Mouse (Mus musculus) spleen, adult 2 months (tissue): ENCODE data around the gene Smg6. TPM values are rescaled to one million over a fixed set of nuclear protein-coding genes. Genes with fewer than 3 reads are reported as not detected.

Experiments
- DNase-seq, 2 experiments: peaks; one replicate each; pipeline versions ENCODE4 v3.0.0 to v3.0.0-alpha.2; 2012 to 2021; ENCODE audit warnings: low spot score in 2 of 2, low read depth in 1 of 2
- H3K27ac ChIP-seq: fragments of 200-500 bp; 2 replicates; pipeline ENCODE4 v1.5.1; 2012; ENCODE audit warnings: low read length, inconsistent platforms; ENCODE audit not compliant: insufficient read depth
- H3K27me3 ChIP-seq: fragments of 200-500 bp; 2 replicates; pipeline ENCODE4 v1.6.1; 2012; ENCODE audit warnings: mild to moderate bottlenecking, moderate library complexity, low read length, inconsistent platforms; ENCODE audit not compliant: control insufficient read depth, insufficient read depth
- H3K36me3 ChIP-seq: fragments of 200-500 bp; 2 replicates; pipeline ENCODE4 v1.6.1; 2012; ENCODE audit warnings: mild to moderate bottlenecking, low read length, inconsistent platforms; ENCODE audit not compliant: control insufficient read depth, insufficient read depth
- H3K4me1 ChIP-seq: fragments of 200-500 bp; 2 replicates; pipeline ENCODE4 v1.6.1; 2011; ENCODE audit warnings: inconsistent platforms; ENCODE audit not compliant: control insufficient read depth, insufficient read depth, insufficient read length
- H3K4me3 ChIP-seq: fragments of 200-500 bp; 2 replicates; pipeline ENCODE4 v1.5.1; 2011; ENCODE audit warnings: mild to moderate bottlenecking, inconsistent platforms; ENCODE audit not compliant: insufficient read depth, insufficient read length; ENCODE audit errors: extremely low read depth
- CTCF ChIP-seq: fragments of 200-500 bp; IDR thresholded peaks from 2 replicates; pipeline ENCODE4 v1.5.1; 2011; ENCODE audit warnings: mild to moderate bottlenecking, inconsistent platforms; ENCODE audit not compliant: insufficient read depth, insufficient read length, insufficient replicate concordance; ENCODE audit errors: extremely low read depth
- POLR2A ChIP-seq: fragments of 200-500 bp; IDR thresholded peaks from 2 replicates; pipeline ENCODE4 v1.6.1; 2011; ENCODE audit warnings: low read depth, low read length, inconsistent platforms
- WGBS: fragments of 180-500 bp; shearing (Covaris S2); methylation state at CpG from one replicate; pipeline ENCODE4 v1.1.7; 2018; 5-methylcytosine and 5-hydroxymethylcytosine counted together
- polyA plus RNA-seq: library from polyadenylated mRNA; depleted of rRNA; stranded (reverse); fragments of >200 nt; gene quantifications from 2 replicates; pipeline ENCODE4 v1.2.3, GENCODE M21; 2012

The Smg6 gene
- polyA plus RNA-seq, 1 experiment, result 28.6 TPM

GRCm38 (mm10) chr11:74927236-74927725, 1.7 kb downstream of the Smg6 start:
- Histone ChIP-seq H3K27me3 (no peaks in the 10 kb centered on the region), H3K4me1 (peaks cover 2% of the 10 kb centered on the region; the same call in 1 of the 2 replicates), H3K36me3 (peaks cover 4% of the 10 kb centered on the region), H3K27ac (no peak overlapping the region), H3K4me3 (no peak overlapping the region; the same call in 1 of the 2 replicates)
- no peak for DNase-seq
- 64% methylated on average over 2 of the region's 2 CpGs for WGBS
- no peak for TF ChIP-seq CTCF
- TF ChIP-seq POLR2A, result no peak

GRCm38 (mm10) chr11:74929111-74929510, 3.5 kb downstream of the Smg6 start:
- no peaks in the 10 kb centered on the region for H3K27me3 ChIP-seq
- no peak overlapping the region for H3K27ac ChIP-seq
- H3K36me3 ChIP-seq, result peaks cover 13% of the 10 kb centered on the region
- no peak for TF ChIP-seq CTCF
- no peak for TF ChIP-seq POLR2A
- DNase-seq, result no peak
- no peak overlapping the region for H3K4me3 ChIP-seq
- WGBS, result 90% methylated on average over 4 of the region's 4 CpGs
- H3K4me1 ChIP-seq, result peaks cover 2% of the 10 kb centered on the region; the same call in 1 of the 2 replicates

GRCm38 (mm10) chr11:74930391-74930790, 4.8 kb downstream of the Smg6 start:
- no peaks in the 10 kb centered on the region for H3K27me3 ChIP-seq
- no peak for TF ChIP-seq POLR2A
- TF ChIP-seq CTCF, result no peak
- H3K36me3 ChIP-seq, result peaks cover 20% of the 10 kb centered on the region
- H3K27ac ChIP-seq, result no peak overlapping the region
- H3K4me1 ChIP-seq, result peaks cover 2% of the 10 kb centered on the region; the same call in 1 of the 2 replicates
- DNase-seq, result no peak
- WGBS, result 97% methylated on average over 7 of the region's 7 CpGs
- no peak overlapping the region for H3K4me3 ChIP-seq

- TF ChIP-seq CTCF (no peak), POLR2A (no peak)
- H3K27me3 ChIP-seq, result no peaks in the 10 kb centered on the region
- no peak overlapping the region for H3K27ac ChIP-seq
- 79% methylated on average over 3 of the region's 3 CpGs for WGBS
- no peaks in the 10 kb centered on the region for H3K4me1 ChIP-seq
- H3K4me3 ChIP-seq, result no peak overlapping the region
- DNase-seq, result peak in 1 of 2 experiments; percentile 12
- peaks cover 10% of the 10 kb centered on the region for H3K36me3 ChIP-seq
Measured at GRCm38 (mm10) chr11:74946348-74946747, 20.7 kb downstream of the Smg6 start.

- H3K27ac ChIP-seq, result 0 out of 2 replicates have a peak overlapping the region, but pooled peaks have one; percentile 4
Measured at GRCm38 (mm10) chr11:74954901-74955300, 29.3 kb downstream of the Smg6 start.

GRCm38 (mm10) chr11:74956006-74956405, 30.4 kb downstream of the Smg6 start:
- Histone ChIP-seq H3K36me3 (no peaks in the 10 kb centered on the region; the same call in 1 of the 2 replicates), H3K4me1 (peaks cover 3% of the 10 kb centered on the region; the same call in 1 of the 2 replicates), H3K4me3 (no peak overlapping the region), H3K27ac (no peak overlapping the region), H3K27me3 (no peaks in the 10 kb centered on the region)
- no peak for DNase-seq
- TF ChIP-seq CTCF, result no peak
- TF ChIP-seq POLR2A, result no peak

More at GRCm38 (mm10) chr11:74954901-74955300, 29.3 kb downstream of the Smg6 start:
- DNase-seq, result peak in 1 of 2 experiments; percentile 7
- H3K36me3 ChIP-seq, result no peaks in the 10 kb centered on the region; the same call in 1 of the 2 replicates
- H3K4me3 ChIP-seq, result no peak overlapping the region
- H3K27me3 ChIP-seq, result no peaks in the 10 kb centered on the region
- H3K4me1 ChIP-seq, result peaks cover 3% of the 10 kb centered on the region; the same call in 1 of the 2 replicates
- no peak for TF ChIP-seq CTCF
- no peak for TF ChIP-seq POLR2A

- peaks cover 3% of the 10 kb centered on the region; the same call in 1 of the 2 replicates for H3K4me1 ChIP-seq
- DNase-seq, result no peak
- H3K4me3 ChIP-seq, result no peak overlapping the region
- no peaks in the 10 kb centered on the region for H3K27me3 ChIP-seq
- WGBS, result 88% methylated on average over 2 of the region's 2 CpGs
- no peaks in the 10 kb centered on the region; the same call in 1 of the 2 replicates for H3K36me3 ChIP-seq
- no peak overlapping the region for H3K27ac ChIP-seq
- TF ChIP-seq CTCF (no peak), POLR2A (no peak)
Measured at GRCm38 (mm10) chr11:74957600-74957999, 32.0 kb downstream of the Smg6 start.
